Mouse (Mus musculus) T-helper 2 cell (primary cell): Measurements from ENCODE around the gene Olfr1424.

Source experiments
- in situ Hi-C: fragments of 300-600 bp; cut with MboI, MseI; formaldehyde crosslinking; loops from one replicate; pipeline ENCODE4 v1.15.1; 2025; ENCODE audit warnings: high pct_unique_total_duplicates

The Olfr1424 gene

DNA sequence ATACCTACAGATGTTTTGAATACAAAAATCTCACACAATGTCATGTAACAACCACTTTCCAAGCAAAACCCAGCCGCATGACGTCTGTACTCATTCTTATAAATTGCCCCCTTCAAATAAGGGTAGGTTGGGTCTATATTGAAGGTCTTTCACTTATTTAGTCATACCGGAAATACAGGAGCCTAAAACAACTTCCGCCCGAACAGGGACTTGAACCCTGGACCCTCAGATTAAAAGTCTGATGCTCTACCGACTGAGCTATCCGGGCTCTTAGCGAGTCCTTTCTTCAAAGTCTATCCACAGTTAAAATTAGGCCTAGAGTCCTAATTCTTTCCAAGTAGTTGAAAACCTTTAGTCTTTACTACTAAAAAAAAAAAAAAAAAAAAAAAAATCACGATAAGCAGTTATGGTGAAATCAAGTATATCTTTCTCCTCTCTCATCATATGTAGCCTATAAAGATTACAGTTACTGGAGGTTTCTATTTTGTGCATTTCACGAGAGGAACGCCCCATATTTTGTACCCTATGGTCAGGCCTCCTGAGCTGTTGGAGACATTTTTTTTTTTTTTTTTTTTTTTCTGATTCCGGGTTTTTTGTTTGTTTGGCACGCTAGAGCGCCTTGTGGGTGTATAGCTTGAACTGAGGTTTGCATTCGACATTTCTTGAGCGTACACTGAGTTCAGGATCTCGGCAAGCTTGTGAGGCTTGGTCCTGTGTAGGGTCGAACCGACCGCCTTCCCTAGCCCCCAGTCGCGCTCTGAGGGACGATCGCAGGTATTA is 52.8 kb downstream of the Olfr1424 start:
- in situ Hi-C loops = loop anchor here (25.0 kb wide), 2 partner anchors 522 to 803 kb away; partner anchors contain the start of gene Gm8369
